Mouse (Mus musculus) lung, postnatal 14 days (tissue): ENCODE results near the gene Adamts10.

ENCODE experiments used
- DNase-seq: peaks from one replicate; pipeline ENCODE4 v3.0.0; 2021

The Adamts10 gene

DNA sequence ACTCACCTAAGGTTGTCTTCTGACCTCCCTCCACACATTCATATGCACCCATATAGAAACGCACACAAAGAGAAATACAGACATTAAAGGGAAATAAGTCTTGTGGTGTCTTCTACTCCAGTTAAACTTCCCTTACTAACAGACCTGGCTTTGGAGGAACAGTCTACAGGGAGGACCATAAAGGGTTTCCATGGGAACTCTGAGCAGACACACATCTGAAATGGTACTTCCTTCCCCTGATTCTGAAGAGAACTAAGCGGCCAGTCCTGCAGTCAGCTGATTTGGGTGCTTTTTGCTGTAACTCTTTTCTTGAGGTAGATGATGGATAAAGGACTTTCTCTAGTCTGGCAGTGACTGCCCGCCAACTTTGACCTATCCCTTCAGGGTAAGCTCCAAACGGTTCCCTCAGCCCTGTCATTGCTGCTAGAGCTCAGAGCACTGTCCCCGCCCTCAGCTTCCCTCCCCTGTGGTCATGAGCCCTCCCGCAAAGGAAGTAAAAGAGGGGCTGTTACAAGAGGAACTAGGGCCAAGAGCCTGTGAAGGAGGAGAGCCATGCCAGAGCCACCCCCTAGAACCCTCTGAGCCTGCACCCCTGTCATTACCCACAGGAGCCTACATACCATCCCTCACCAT, 31.3 kb downstream of the Adamts10 start, which contains the start of gene Myo1f:
Gene Myo1f, plus strand, starts transcription at position 485 of the 633 bp plus-strand sequence.
- peak; percentile 31 for DNase-seq

DNA sequence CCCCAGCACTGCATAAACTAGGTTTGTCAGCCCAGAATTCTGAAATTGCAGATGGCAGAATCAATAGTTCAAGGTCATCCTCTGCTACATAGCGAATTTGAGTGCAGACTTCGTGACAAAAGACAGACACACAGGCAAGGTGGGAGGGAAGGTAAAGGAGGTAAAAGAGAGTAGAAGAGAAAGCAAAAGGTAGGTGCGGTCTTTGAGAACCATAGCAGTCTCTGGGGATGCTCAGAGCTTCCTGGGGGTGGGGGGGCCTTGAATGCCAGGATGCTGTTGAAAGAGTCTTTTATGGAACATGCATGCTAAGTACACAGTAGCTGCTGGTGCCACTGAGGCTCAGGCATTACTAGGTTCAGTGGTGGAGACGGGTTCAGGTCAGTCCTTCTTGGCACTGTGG, 33.9 kb downstream of the Adamts10 start:
- DNase-seq: no peak

DNA sequence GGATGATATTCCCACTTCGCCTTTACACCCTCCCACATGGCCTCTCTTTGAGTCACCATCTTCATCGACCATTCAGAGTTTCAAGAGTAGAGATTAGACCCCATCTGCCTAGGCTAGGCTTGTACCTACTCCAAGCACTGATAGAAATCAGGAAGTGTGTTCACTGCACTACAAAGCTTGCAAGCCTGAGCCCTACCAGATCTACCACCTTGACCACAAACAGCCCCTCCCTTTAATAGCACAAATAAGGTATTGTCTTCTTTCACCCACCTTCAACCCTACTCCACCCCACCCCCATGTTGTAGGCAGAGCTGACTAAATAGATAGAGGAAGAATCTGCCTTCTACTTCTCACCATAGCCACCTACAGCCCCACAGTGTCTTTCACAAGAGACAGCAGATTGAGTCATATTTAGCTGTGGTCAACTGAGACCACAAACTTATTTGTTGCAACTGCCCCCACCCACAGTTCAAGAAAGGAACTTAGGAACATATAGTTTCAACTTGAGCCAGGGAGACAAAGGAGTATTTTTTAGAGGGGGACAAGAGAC, 39.6 kb downstream of the Adamts10 start:
- no peak for DNase-seq

DNA sequence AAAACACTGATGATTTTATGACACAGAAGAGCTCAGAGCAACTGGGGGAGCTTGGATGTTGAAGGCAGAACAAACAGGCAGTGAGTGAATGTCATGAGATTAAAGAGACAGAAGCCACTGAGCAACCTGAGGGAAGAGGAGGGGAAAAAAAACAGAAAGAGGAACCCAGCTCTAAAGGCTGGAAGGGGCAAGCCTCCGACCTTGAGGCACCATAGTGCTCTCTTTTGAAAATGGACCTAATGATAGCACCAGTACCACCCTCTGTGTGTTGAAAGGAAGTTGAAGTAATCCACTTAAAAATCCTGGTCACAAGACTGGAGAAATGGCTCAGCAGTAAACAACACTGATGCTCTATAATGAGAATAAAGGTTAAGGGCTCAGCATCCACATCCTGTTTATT, 40.6 kb downstream of the Adamts10 start:
- no peak for DNase-seq

DNA sequence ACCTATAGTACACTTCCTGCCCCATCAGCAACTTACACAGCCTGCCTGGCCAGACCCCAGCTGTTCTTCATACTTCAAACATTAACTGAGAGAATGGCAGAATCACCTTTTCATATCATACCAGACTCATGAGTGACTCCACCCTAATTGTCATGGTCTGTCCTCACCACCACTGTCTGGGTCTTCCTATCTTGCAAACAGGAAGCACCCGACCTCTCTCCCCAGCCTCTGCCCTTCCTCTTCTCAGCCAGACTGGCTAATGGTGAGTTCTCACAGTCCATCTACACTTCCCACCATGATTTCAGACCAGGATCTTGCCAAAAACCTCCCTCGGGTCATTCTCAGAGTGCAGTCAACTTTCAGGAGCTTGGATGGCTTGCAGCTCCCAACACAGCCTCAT, 42.2 kb downstream of the Adamts10 start:
- no peak for DNase-seq

DNA sequence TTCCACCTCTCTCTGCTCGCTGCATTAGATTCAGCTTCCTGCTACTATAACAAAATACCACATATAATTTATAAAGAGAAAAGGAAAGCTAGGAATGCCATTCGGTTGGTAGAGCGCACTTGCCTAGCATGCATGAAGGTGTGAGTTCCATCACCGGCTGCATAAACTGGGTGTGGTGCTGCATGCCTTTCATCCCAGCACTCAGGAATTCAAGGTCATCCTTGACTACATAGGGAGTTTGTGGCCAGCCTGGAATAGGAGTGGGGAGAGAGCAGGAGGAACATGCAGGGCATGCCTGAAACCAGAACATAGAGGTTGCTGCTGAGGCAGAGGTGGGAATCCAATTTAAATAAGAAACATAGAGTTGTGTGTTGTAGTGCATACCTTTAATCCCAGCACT, 60.1 kb downstream of the Adamts10 start:
- no peak for DNase-seq

DNA sequence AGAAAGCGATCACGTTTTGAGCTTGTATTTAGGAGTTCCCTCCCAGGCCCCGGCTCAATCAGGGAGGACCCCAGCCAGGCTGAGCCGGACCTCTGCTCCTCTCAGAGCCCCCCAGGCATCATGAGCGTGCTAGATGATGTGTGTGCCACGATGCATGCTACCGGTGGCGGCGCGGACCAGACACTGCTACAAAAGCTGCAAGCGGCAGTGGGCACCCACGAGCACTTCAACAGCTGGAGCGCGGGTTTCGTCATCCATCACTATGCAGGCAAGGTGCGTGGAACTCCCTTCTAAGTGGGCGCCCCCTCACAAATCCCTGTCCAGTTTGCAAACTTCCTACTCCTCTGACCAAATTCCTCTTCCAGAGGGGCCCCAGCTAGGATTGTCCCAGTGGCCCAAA, 62.0 kb downstream of the Adamts10 start:
- no peak for DNase-seq

DNA sequence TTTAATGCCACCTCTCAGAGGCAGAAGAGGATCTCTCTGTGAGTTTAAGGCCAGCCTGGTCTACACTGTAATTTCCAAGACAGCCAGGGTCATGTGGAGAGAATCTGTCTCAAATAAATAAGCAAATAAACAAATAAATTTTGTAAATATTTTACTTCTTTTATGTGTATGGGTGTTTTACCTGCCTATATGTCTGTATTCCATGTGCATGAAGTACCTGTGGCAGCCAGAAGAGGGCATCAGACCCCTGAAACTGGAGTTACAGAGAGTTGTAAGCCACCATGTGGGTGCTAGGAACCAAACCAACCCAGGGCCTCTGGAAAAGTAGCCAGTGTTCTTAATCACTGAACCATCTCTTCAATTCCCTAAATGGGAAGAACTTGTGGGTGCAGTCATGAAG, 73.3 kb downstream of the Adamts10 start:
- no peak for DNase-seq

DNA sequence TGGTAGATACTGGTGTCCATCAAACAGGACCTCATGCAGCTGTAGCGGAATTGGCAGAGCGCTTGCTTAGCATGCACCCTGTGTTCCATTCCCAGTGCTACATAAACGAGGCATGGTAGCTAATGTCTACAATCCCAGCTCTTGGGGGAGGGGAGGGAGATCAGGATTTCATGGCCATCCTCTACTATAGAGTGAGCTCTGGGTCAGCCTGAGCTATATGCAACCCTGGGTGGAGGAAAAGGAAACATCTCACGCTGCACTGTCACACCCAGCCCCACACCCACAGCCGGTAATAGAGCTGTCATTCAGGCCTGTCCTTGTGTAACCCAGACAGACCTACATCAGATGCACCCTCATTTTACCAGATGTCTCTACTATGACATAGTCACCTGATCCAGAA, 74.5 kb downstream of the Adamts10 start:
- no peak for DNase-seq

DNA sequence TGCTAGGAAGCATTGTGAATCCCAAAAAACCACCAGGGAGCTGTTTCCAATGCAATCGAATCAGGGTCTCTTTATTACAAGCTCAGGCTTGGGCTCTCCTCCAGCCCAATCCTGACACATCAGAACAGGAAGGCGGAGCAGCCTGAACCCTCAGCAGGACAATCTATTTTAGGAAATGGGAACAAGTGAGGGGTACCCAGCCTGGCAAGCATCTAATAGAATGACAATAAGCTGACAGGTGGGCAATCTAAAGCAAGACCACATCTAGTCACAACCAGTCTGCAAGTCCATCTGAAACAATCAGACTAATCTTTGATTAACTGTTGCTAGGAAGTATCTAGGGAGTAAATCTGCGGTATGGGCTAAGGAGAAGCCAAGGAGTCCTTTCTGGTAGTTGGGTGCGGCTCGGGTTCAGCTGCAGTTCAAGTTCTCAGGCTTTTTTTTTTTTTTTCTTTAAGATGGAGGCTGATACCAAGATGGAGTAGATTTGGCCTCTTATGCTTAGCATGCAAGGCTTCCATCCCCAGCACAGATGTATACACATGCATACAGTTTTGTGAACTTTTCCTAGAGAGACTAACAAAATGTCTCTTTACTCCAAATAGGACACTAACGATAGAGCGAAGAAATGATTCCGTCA, 76.0 kb downstream of the Adamts10 start:
- DNase-seq: no peak

DNA sequence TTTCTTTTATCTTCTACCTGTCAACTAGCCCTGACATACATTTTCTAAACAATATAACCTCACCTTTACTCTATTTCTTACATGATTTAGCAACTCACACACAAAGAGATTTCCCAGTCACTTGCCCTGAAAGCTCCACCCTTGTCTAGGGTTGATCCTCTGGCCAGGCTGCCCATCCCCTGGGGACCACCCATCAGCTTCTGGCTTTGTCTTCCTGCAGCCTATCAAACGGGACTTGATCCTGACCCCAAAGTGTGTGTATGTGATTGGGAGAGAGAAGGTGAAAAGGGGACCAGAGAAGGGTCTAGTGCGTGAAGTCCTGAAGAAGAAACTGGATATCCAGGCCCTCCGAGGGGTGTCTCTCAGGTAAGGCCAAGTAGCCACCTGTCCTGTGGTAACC, 76.8 kb downstream of the Adamts10 start:
- DNase-seq: no peak

DNA sequence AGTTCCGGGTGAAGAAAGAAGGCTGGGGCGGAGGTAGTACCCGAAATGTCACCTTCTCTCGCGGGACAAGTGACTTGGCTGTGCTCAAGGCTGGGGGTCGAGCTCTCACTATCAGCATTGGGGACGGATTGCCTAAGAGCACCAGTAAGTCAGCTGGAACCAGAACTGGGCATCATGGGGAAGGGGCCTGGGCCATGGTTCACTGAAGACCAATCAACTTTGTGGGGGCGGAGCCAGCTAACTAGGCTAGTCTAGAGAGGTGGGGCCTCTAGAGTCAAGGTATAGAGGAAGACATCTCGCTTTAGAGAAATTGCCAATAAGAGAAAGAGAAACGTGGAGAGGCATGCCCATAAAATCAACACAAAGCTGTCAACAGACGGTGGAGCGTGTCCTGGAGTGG, 77.9 kb downstream of the Adamts10 start:
- DNase-seq: no peak
